Mouse (Mus musculus): ENCODE measurements around the gene Idua. TPM values are rescaled to one million over a fixed set of nuclear protein-coding genes. Genes with fewer than 3 reads are reported as not detected.

Idua gene
- total and polyA plus RNA-seq, 3 experiments: 2.3 to 10.6 (median 5.8) TPM

DNA sequence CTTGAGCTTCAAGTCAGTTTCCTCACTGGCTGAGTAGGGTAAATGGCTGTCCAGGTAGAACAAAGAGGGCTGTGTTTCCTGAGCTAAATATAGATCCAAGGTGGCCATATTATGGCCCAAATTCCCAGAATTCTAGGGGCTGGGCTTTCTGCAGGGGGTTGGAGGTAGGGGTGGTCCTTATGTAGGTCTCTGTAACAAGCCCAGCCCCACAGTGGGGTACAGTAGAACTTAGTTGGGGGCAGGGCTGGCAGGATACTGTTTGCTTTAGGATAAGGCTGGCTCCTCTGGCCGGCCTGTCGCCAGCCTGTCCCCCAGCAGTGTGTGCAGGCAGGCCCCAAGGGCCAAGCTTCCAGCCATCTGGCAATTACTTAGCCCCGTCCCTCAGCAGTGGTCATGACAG is 40.2 kb downstream of the Idua start:
- no peak for DNase-seq (ENCODE audit: extremely low read depth)
- no peak overlapping the region for H3K4me3 ChIP-seq (replicated peaks in 1 of 3; ENCODE audit: low read depth in 2 of 3, low read length in 2 of 3, poor library complexity in 1 of 3)
- no peak overlapping the region for H3K27ac ChIP-seq (ENCODE audit: insufficient read depth, low read depth)
- in situ Hi-C loops (cut with MboI; ENCODE audit: low pct_ligation_motif_present, low pct_unique_long_range_greater_than_20kb, low sequenced_read_pairs) (no loop called here), dilution Hi-C loops (cut with MboI; ENCODE audit: extremely low pct_ligation_motif_present, extremely low pct_unique_long_range_greater_than_20kb, low sequenced_read_pairs) (no loop called here)
- H3K4me2 ChIP-seq (ENCODE audit: insufficient read depth, low read depth, poor library complexity, severe bottlenecking): no peak overlapping the region
- H3K36me3 ChIP-seq (replicated peaks in 1 of 2; ENCODE audit: control insufficient read depth in 1 of 2, insufficient read depth in 1 of 2, low read length in 1 of 2): no peaks in the 10 kb centered on the region
- no peak overlapping the region for H3K9ac ChIP-seq (ENCODE audit: insufficient read depth, low read depth)
- no peaks in the 10 kb centered on the region for H3K79me2 ChIP-seq (replicated peaks; ENCODE audit: control insufficient read depth, extremely low read depth, insufficient read depth, poor library complexity, severe bottlenecking)
- TF ChIP-seq MAZ (IDR thresholded peaks at IDR 0.05; ENCODE audit: low read depth, low read length): no peak
- no peak for TF ChIP-seq NELFE (IDR thresholded peaks at IDR 0.05; ENCODE audit: low read depth, low read length)
- no peak for TF ChIP-seq JUND (conservative IDR thresholded peaks at IDR 0.05; ENCODE audit: low read depth, low read length)
- no peak for TF ChIP-seq GABPA (IDR thresholded peaks at IDR 0.05; ENCODE audit: insufficient replicate concordance, low read depth, low read length)
- TF ChIP-seq ZC3H11A (IDR thresholded peaks at IDR 0.05; ENCODE audit: low read depth, low read length): no peak
- no peak for TF ChIP-seq MXI1 (IDR thresholded peaks at IDR 0.05; ENCODE audit: low read depth, low read length)
- TF ChIP-seq BHLHE40 (IDR thresholded peaks at IDR 0.05; ENCODE audit: low read depth, low read length): no peak
- TF ChIP-seq TBP (conservative IDR thresholded peaks at IDR 0.05; ENCODE audit: low read depth, low read length): no peak
- no peak for TF ChIP-seq PAX5 (IDR thresholded peaks at IDR 0.05; ENCODE audit: low read length)
- no peak for TF ChIP-seq CTCF (conservative IDR thresholded peaks at IDR 0.05 in 1 of 2, IDR thresholded peaks at IDR 0.05 in 1 of 2; ENCODE audit: low read depth in 2 of 2, low read length in 2 of 2)
- no peak for TF ChIP-seq MYC (IDR thresholded peaks at IDR 0.05; ENCODE audit: low read depth, low read length)
- no peak for TF ChIP-seq KAT2A (IDR thresholded peaks at IDR 0.05; ENCODE audit: insufficient replicate concordance, low read length)
- TF ChIP-seq TCF12 (IDR thresholded peaks at IDR 0.05; ENCODE audit: low read depth, low read length): no peak
- peaks cover 63% of the 10 kb centered on the region for H3K27me3 ChIP-seq (replicated peaks)
- H3K9me3 ChIP-seq (replicated peaks; ENCODE audit: low read length): no peaks in the 10 kb centered on the region
- H3K4me1 ChIP-seq (ENCODE audit: control insufficient read depth in 1 of 2, insufficient read depth in 2 of 2): no peaks in the 10 kb centered on the region

DNA sequence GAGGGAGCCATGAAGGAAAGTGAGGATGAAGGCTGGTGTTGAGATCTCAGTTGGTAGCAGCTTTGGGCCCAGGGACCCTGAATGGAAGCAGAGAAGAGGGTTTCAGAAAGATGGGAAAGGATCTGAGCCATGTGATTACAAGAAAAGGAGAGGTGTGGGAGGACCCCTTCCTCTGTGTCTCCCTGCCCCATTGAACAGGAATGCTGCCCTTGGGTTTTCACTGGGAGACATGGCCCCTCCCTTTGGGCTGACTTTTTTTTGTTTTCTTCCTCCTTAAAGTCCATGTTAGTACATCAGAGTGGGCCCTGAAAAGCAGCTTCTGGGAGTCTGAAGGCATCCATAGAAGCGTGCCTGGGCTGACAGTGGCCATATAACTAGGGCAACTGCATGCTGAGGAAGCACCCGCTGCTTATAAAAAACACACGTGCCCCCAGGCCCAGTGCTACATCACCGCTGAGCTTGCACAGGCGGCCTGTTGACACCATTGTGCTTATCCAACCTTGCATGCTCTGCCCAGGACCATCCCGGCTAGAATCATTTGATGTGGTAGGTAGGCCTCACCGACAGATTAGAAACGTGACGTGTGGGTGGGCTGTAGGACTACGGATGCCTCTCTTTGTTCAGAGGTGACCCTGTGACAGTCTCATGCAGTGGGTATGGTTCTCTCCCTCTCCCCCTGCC is 41.4 kb downstream of the Idua start:
- dilution Hi-C loops (cut with MboI; ENCODE audit: extremely low pct_ligation_motif_present, extremely low pct_unique_long_range_greater_than_20kb, low sequenced_read_pairs): no loop called here
- no peaks in the 10 kb centered on the region for H3K36me3 ChIP-seq (replicated peaks in 1 of 2; ENCODE audit: control insufficient read depth in 1 of 2, insufficient read depth in 1 of 2, low read length in 1 of 2)
- in situ Hi-C loops (cut with MboI; ENCODE audit: low pct_ligation_motif_present, low pct_unique_long_range_greater_than_20kb, low sequenced_read_pairs): no loop called here
- H3K27me3 ChIP-seq (replicated peaks): peaks cover 53% of the 10 kb centered on the region
- H3K9me3 ChIP-seq (replicated peaks; ENCODE audit: low read length): no peaks in the 10 kb centered on the region
- TF ChIP-seq SMC3 (IDR thresholded peaks at IDR 0.05; ENCODE audit: low read depth, low read length) (no peak), JUND (conservative IDR thresholded peaks at IDR 0.05; ENCODE audit: low read depth, low read length) (no peak), ETS1 (conservative IDR thresholded peaks at IDR 0.05; ENCODE audit: low read depth, low read length) (no peak), JUN (IDR thresholded peaks at IDR 0.05; ENCODE audit: insufficient read depth, low read depth, low read length) (no peak), ELF1 (IDR thresholded peaks at IDR 0.05; ENCODE audit: low read depth, low read length) (no peak), NRF1 (IDR thresholded peaks at IDR 0.05; ENCODE audit: low read depth, low read length) (no peak), ZMIZ1 (IDR thresholded peaks at IDR 0.05; ENCODE audit: low read depth, low read length) (no peak), MAFK (IDR thresholded peaks at IDR 0.05; ENCODE audit: insufficient replicate concordance, low read length) (no peak), POLR2A (IDR thresholded peaks at IDR 0.05; ENCODE audit: low read depth, low read length) (no peak), HCFC1 (IDR thresholded peaks at IDR 0.05; ENCODE audit: low read depth, low read length) (no peak), USF1 (IDR thresholded peaks at IDR 0.05; ENCODE audit: low read depth, low read length) (no peak), NELFE (IDR thresholded peaks at IDR 0.05; ENCODE audit: low read depth, low read length) (no peak), IRF4 (IDR thresholded peaks at IDR 0.05; ENCODE audit: low read depth, low read length) (no peak), CTCF (conservative IDR thresholded peaks at IDR 0.05 in 1 of 2, IDR thresholded peaks at IDR 0.05 in 1 of 2; ENCODE audit: low read depth in 2 of 2, low read length in 2 of 2) (no peak), ZKSCAN1 (IDR thresholded peaks at IDR 0.05; ENCODE audit: borderline replicate concordance, low read depth, low read length) (no peak), RAD21 (IDR thresholded peaks at IDR 0.05; ENCODE audit: low read depth, low read length) (no peak), BHLHE40 (IDR thresholded peaks at IDR 0.05; ENCODE audit: low read depth, low read length) (no peak)
- no peak for DNase-seq (ENCODE audit: extremely low read depth)
- no peak overlapping the region for H3K27ac ChIP-seq (ENCODE audit: insufficient read depth, low read depth)
- no peak overlapping the region for H3K9ac ChIP-seq (ENCODE audit: insufficient read depth, low read depth)
- no peak overlapping the region for H3K4me2 ChIP-seq (ENCODE audit: insufficient read depth, low read depth, poor library complexity, severe bottlenecking)
- H3K4me3 ChIP-seq (replicated peaks in 1 of 3; ENCODE audit: low read depth in 2 of 3, low read length in 2 of 3, poor library complexity in 1 of 3): no peak overlapping the region
- H3K4me1 ChIP-seq (ENCODE audit: control insufficient read depth in 1 of 2, insufficient read depth in 2 of 2): no peaks in the 10 kb centered on the region
- H3K79me2 ChIP-seq (replicated peaks; ENCODE audit: control insufficient read depth, extremely low read depth, insufficient read depth, poor library complexity, severe bottlenecking): no peaks in the 10 kb centered on the region
